Mouse (Mus musculus) heart, adult 2 months (tissue): ENCODE results near the gene Myo18a.

Experiments
- CTCF ChIP-seq: fragments of 200-600 bp; IDR thresholded peaks from 2 replicates; pipeline ENCODE4 v1.8.1; 2022; ENCODE audit warnings: antibody characterized with exemption, mild to moderate bottlenecking, moderate library complexity
- POLR2A ChIP-seq: fragments of 200-500 bp; IDR thresholded peaks from 2 replicates; pipeline ENCODE4 v1.6.1; 2011; ENCODE audit warnings: mild to moderate bottlenecking, low read depth, low read length, control low read depth; ENCODE audit not compliant: insufficient read depth

DNA sequence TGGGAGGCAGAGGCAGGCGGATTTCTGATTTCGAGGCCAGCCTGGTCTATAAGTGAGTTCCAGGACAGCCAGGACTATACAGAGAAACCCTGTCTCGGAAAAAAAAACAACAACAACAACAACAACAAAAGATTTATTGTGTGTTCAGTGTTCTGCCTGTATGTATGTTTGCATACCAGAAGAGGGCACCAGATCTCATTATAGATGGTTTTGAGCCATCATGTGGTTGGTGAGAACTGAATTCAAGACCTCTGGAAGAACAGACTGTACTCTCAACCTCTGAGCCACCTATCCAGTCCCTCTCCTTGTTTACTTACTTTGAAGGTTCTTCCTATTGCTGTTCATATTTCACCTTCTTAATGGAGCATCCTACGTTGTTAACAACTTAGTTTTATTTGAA, 41.7 kb upstream of the Myo18a start:
- TF ChIP-seq CTCF (peak; percentile 28; the same call in 1 of the 2 replicates), POLR2A (no peak)
